Mouse (Mus musculus): ENCODE measurements around the gene Rapgef5. TPM values are rescaled to one million over a fixed set of nuclear protein-coding genes. Genes with fewer than 3 reads are reported as not detected.
A peak's percentile ranks its signal among the peaks of the same experiment; 100 is the strongest.

Gene Rapgef5
- polyA plus RNA-seq, 1 experiment from 2014 or later = 17.9 TPM

DNA sequence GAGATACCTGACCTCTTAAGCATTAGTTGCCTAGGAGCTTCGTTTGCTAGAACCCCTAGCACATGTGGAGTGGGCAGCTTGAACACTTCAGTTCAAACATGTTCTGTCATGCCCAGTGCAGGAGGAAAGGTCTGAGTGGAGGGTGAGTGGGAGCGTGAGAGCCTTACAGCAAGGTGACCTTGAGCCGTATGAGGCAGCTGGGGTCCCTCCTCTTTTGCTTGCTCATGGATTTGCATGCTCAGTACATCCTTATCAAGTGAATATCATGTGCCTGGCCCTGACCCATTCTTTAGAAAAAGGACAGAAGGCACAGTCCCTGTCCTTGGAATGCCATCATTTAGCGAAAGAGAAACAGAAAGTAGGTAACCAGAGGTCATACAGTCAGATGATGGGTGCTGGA, 165.0 kb downstream of the Rapgef5 start:
- no peaks in the 10 kb centered on the region for H3K27me3 ChIP-seq (ENCODE audit: control insufficient read depth, insufficient read depth, low read length)
- WGBS = 77% methylated on average over 4 of the region's 4 CpGs
- H3K36me3 ChIP-seq (ENCODE audit: control insufficient read depth, insufficient read depth, low read length) = no peaks in the 10 kb centered on the region
- H3K4me3 ChIP-seq (ENCODE audit: low read length) = no peak overlapping the region
- H3K4me1 ChIP-seq (ENCODE audit: control insufficient read depth, insufficient read depth, low read length) = peaks cover 18% of the 10 kb centered on the region
- ATAC-seq (ENCODE audit: low FRiP score, low TSS enrichment) = no peak
- no peak overlapping the region for H3K27ac ChIP-seq (ENCODE audit: low read depth, low read length)
- H3K9ac ChIP-seq (ENCODE audit: low read depth, low read length) = no peak overlapping the region
- H3K9me3 ChIP-seq (ENCODE audit: control insufficient read depth, low read length) = no peaks in the 10 kb centered on the region
- H3K4me2 ChIP-seq (replicated peaks; ENCODE audit: low read depth, low read length) = no peak overlapping the region

DNA sequence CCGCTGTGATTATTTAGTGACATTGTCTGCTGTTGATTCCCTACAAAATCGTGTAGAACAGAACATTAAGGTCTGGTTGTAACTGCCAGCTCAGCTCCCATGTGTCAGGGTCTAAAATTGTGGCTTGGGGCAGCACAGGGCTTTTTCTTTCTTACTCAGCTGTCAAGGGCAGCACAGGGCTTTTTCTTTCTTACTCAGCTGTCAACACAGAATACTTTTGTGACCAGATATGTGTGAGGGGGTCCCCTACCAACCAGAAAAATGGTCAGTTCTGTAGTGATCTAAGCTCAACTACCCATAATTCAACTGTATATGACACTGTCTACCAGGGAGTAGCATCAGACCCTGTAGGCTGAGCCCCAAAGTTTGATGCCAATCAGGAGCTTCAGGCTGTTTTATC, 167.1 kb downstream of the Rapgef5 start:
- no peak for ATAC-seq (ENCODE audit: low FRiP score, low TSS enrichment)
- 68% methylated on average over 2 of the region's 2 CpGs for WGBS
- H3K4me3 ChIP-seq (ENCODE audit: low read length) = no peak overlapping the region
- H3K4me2 ChIP-seq (replicated peaks; ENCODE audit: low read depth, low read length) = no peak overlapping the region
- no peak overlapping the region for H3K9ac ChIP-seq (ENCODE audit: low read depth, low read length)
- no peaks in the 10 kb centered on the region for H3K27me3 ChIP-seq (ENCODE audit: control insufficient read depth, insufficient read depth, low read length)
- H3K36me3 ChIP-seq (ENCODE audit: control insufficient read depth, insufficient read depth, low read length) = no peaks in the 10 kb centered on the region
- H3K27ac ChIP-seq (ENCODE audit: low read depth, low read length) = no peak overlapping the region
- no peaks in the 10 kb centered on the region for H3K9me3 ChIP-seq (ENCODE audit: control insufficient read depth, low read length)
- H3K4me1 ChIP-seq (ENCODE audit: control insufficient read depth, insufficient read depth, low read length) = peaks cover 18% of the 10 kb centered on the region

DNA sequence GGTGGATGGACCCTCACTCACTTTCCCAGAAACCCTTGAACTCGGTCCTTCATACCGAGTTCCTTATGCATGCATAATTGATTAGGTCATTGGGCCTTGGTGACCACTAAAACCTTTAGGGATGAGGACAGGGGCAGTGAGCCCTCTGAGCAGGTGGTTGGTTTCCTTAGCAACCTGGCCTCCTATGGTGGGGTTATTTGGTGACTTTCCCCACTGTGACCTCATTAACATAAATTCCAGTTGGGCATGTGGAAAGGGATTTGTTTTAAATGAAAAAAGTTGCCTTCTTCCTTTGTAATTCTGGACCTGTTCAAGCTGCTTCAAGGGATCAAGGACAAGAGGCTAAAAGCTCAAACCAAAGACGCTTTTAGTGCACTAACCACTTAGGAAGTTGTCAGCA, 167.7 kb downstream of the Rapgef5 start:
- no peak for ATAC-seq (ENCODE audit: low FRiP score, low TSS enrichment)
- H3K27ac ChIP-seq (ENCODE audit: low read depth, low read length) = no peak overlapping the region

DNA sequence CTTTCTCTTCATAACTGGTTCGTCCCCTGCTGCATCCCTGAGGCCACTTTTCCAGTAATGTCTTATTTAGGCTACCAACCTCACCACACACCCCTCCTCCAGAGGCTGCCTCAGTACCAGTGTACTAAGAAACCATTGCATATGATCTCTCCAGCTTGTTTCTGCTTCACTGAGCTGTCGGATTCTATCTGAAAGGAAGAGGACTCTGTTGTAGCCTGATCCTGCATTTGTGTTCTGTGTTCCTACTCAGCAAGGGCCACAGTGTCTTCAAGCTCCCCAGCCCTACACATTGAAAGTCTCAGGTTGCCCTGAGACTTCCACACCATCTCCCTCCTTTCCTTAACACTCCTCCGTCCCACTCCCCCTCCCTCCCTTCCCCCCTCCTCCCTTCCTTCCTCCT, 168.5 kb downstream of the Rapgef5 start:
- Histone ChIP-seq H3K4me3 (ENCODE audit: low read length) (no peak overlapping the region), H3K9ac (ENCODE audit: low read depth, low read length) (no peak overlapping the region), H3K27me3 (ENCODE audit: control insufficient read depth, insufficient read depth, low read length) (no peaks in the 10 kb centered on the region), H3K36me3 (ENCODE audit: control insufficient read depth, insufficient read depth, low read length) (no peaks in the 10 kb centered on the region), H3K27ac (ENCODE audit: low read depth, low read length) (no peak overlapping the region), H3K4me2 (replicated peaks; ENCODE audit: low read depth, low read length) (no peak overlapping the region), H3K4me1 (ENCODE audit: control insufficient read depth, insufficient read depth, low read length) (peaks cover 15% of the 10 kb centered on the region), H3K9me3 (ENCODE audit: control insufficient read depth, low read length) (no peaks in the 10 kb centered on the region)
- ATAC-seq (ENCODE audit: low FRiP score, low TSS enrichment) = peak; percentile 65; the same call in 1 of the 2 replicates
- 13% methylated on average over 3 of the region's 3 CpGs for WGBS

More for the DNA sequence above, 167.7 kb downstream of the Rapgef5 start:
- peaks cover 18% of the 10 kb centered on the region for H3K4me1 ChIP-seq (ENCODE audit: control insufficient read depth, insufficient read depth, low read length)
- no peak overlapping the region for H3K4me2 ChIP-seq (replicated peaks; ENCODE audit: low read depth, low read length)
- no peaks in the 10 kb centered on the region for H3K36me3 ChIP-seq (ENCODE audit: control insufficient read depth, insufficient read depth, low read length)
- no peaks in the 10 kb centered on the region for H3K27me3 ChIP-seq (ENCODE audit: control insufficient read depth, insufficient read depth, low read length)
- H3K4me3 ChIP-seq (ENCODE audit: low read length) = no peak overlapping the region
- no peak overlapping the region for H3K9ac ChIP-seq (ENCODE audit: low read depth, low read length)
- H3K9me3 ChIP-seq (ENCODE audit: control insufficient read depth, low read length) = no peaks in the 10 kb centered on the region
- 26% methylated on average over 3 of the region's 3 CpGs for WGBS

DNA sequence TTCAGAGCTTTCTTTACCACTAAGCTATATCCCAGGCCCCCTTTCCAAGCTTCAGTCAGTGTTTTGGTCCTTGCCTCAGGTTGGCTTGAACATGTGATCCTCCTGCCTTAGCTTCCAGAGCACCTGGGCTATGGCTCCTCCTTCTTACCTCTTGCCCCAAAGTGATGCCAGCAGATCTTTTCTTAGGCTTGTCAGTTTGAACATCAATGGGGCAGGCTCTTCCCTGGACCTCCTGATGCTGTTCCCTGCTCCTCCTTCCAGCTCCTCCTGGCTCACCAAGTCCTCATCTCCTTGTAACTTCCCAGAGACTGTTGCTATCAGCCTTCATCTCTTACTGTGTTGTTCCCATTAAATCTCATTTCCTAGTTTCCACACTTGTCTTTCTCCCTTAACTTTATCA, 169.1 kb downstream of the Rapgef5 start:
- Histone ChIP-seq H3K9ac (ENCODE audit: low read depth, low read length) (no peak overlapping the region), H3K4me1 (ENCODE audit: control insufficient read depth, insufficient read depth, low read length) (peaks cover 9% of the 10 kb centered on the region; the same call in 1 of the 2 replicates), H3K27ac (ENCODE audit: low read depth, low read length) (no peak overlapping the region), H3K27me3 (ENCODE audit: control insufficient read depth, insufficient read depth, low read length) (no peaks in the 10 kb centered on the region), H3K36me3 (ENCODE audit: control insufficient read depth, insufficient read depth, low read length) (no peaks in the 10 kb centered on the region), H3K4me3 (ENCODE audit: low read length) (no peak overlapping the region), H3K9me3 (ENCODE audit: control insufficient read depth, low read length) (no peaks in the 10 kb centered on the region), H3K4me2 (replicated peaks; ENCODE audit: low read depth, low read length) (no peak overlapping the region)
- ATAC-seq (ENCODE audit: low FRiP score, low TSS enrichment) = no peak

DNA sequence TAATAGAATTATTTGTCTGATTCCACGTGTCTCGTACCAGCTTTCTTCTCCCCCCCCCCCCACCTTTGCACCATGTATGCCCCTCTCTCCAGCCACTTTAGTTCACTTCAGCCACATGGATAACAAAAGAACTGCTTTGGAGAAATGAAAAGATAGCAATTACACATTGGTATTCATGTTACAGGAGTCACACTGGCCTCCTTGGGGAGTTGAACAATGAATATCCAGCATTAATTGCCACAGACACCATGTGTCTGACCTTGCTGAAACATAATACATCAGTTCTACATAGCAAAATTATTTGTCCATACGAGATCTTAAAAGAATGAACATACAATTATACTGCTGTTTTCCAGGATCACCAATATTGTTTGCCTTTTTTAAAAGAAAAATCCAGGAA, 170.5 kb downstream of the Rapgef5 start:
- H3K9me3 ChIP-seq (ENCODE audit: control insufficient read depth, low read length) = no peaks in the 10 kb centered on the region
- H3K4me2 ChIP-seq (replicated peaks; ENCODE audit: low read depth, low read length) = no peak overlapping the region
- ATAC-seq (ENCODE audit: low FRiP score, low TSS enrichment) = no peak
- H3K9ac ChIP-seq (ENCODE audit: low read depth, low read length) = no peak overlapping the region
- no peak overlapping the region for H3K27ac ChIP-seq (ENCODE audit: low read depth, low read length)
- peaks cover 9% of the 10 kb centered on the region; the same call in 1 of the 2 replicates for H3K4me1 ChIP-seq (ENCODE audit: control insufficient read depth, insufficient read depth, low read length)
- H3K36me3 ChIP-seq (ENCODE audit: control insufficient read depth, insufficient read depth, low read length) = no peaks in the 10 kb centered on the region
- H3K27me3 ChIP-seq (ENCODE audit: control insufficient read depth, insufficient read depth, low read length) = no peaks in the 10 kb centered on the region
- 78% methylated on average over 3 of the region's 3 CpGs for WGBS
- no peak overlapping the region for H3K4me3 ChIP-seq (ENCODE audit: low read length)

DNA sequence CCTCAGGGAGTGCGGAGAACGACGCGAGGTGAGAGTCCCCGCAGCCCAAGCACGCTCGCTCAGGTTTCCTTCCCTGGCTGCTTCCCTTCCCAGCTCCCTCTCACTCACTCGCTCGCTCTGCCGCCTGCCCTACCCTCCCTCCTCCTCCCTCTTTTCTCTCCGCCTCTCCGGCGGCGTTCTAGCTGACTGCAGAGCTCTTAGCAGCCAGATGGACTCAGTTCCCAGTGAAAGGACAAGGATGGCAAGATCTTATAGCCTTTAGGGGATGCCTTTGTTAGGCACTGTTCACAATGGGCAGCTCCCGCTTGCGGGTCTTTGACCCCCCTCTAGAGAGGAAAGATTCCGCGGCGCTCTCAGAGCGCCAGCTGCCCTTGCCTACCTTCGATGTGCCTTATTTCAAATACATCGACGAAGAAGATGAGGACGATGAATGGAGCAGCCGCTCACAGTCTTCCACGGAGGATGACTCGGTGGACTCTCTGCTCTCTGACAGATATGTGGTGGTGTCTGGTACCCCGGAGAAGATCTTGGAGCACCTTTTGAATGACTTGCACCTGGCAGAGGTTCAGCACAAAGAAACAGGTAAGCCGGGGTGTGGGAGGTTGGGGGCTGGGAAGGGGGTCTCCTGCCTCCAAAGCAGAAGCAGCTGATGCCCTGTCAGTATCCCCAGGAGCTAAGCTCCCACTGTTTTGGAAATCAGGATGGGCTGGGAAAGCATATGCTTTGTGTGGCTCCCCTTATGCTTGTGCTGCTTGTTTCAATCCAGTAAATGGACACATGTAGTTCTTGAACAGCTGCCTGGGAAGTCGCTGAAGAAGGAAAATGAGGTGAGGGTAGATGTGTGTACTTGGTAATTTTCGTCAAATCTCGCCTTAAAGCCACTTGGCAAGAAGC, 172.6 kb downstream of the Rapgef5 start:
- peaks cover 9% of the 10 kb centered on the region; the same call in 1 of the 2 replicates for H3K4me1 ChIP-seq (ENCODE audit: control insufficient read depth, insufficient read depth, low read length)
- H3K9ac ChIP-seq (ENCODE audit: low read depth, low read length) = peak overlapping the region; percentile 34
- no peak overlapping the region for H3K27ac ChIP-seq (ENCODE audit: low read depth, low read length)
- peak overlapping the region; percentile 29 for H3K4me3 ChIP-seq (ENCODE audit: low read length)
- 5% methylated on average over 32 of the region's 32 CpGs for WGBS
- no peaks in the 10 kb centered on the region for H3K9me3 ChIP-seq (ENCODE audit: control insufficient read depth, low read length)
- H3K27me3 ChIP-seq (ENCODE audit: control insufficient read depth, insufficient read depth, low read length) = no peaks in the 10 kb centered on the region
- no peaks in the 10 kb centered on the region for H3K36me3 ChIP-seq (ENCODE audit: control insufficient read depth, insufficient read depth, low read length)
- peak overlapping the region; percentile 49 for H3K4me2 ChIP-seq (replicated peaks; ENCODE audit: low read depth, low read length)
- ATAC-seq (ENCODE audit: low FRiP score, low TSS enrichment) = peak; percentile 91

DNA sequence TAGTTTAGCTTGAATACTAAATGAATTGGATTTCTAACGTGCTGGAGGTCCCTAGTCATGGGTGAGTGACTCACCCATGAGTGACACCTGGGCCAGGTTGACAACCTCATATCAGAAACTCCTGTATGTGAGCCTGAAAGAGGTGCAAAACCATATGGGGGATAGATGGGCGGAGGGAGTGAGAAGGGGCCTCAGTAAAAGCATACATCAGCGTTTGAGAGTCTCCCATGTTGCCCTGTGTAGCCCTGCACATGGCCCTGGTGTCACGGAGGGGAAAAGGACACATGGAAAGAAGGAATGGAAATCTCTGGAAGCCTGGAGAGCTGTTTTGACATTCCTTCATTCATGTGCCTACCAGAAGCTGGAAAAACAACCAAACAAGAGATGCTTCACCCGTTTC, 175.1 kb downstream of the Rapgef5 start:
- H3K9ac ChIP-seq (ENCODE audit: low read depth, low read length) = no peak overlapping the region
- no peaks in the 10 kb centered on the region for H3K27me3 ChIP-seq (ENCODE audit: control insufficient read depth, insufficient read depth, low read length)
- H3K4me2 ChIP-seq (replicated peaks; ENCODE audit: low read depth, low read length) = no peak overlapping the region
- H3K4me1 ChIP-seq (ENCODE audit: control insufficient read depth, insufficient read depth, low read length) = no peaks in the 10 kb centered on the region
- H3K9me3 ChIP-seq (ENCODE audit: control insufficient read depth, low read length) = no peaks in the 10 kb centered on the region
- 69% methylated on average over 5 of the region's 5 CpGs for WGBS
- H3K36me3 ChIP-seq (ENCODE audit: control insufficient read depth, insufficient read depth, low read length) = no peaks in the 10 kb centered on the region
- no peak for ATAC-seq (ENCODE audit: low FRiP score, low TSS enrichment)
- no peak overlapping the region for H3K4me3 ChIP-seq (ENCODE audit: low read length)
- H3K27ac ChIP-seq (ENCODE audit: low read depth, low read length) = no peak overlapping the region

DNA sequence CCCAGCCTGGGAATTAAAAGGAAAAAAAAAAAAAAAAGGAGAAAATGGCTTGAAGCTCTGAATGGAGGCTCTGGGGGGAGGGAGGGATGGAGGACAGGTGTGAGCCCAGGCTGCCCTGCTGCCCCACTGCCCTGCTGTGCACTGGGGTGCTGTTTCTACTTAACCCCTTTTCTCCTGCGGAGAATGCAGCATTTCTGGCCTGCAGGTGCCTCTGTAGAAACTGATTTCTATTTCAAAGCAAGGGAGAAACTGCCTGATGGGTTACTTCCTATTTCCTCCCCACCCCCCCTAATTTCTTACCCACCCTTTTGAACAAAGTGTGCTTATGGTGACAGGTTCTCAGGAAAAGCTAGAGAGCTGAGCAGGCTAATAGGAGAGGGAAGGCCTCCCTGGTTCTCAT, 176.5 kb downstream of the Rapgef5 start:
- no peak for ATAC-seq (ENCODE audit: low FRiP score, low TSS enrichment)
- Histone ChIP-seq H3K27ac (ENCODE audit: low read depth, low read length) (no peak overlapping the region), H3K4me3 (ENCODE audit: low read length) (no peak overlapping the region), H3K27me3 (ENCODE audit: control insufficient read depth, insufficient read depth, low read length) (no peaks in the 10 kb centered on the region), H3K9me3 (ENCODE audit: control insufficient read depth, low read length) (no peaks in the 10 kb centered on the region), H3K36me3 (ENCODE audit: control insufficient read depth, insufficient read depth, low read length) (no peaks in the 10 kb centered on the region), H3K9ac (ENCODE audit: low read depth, low read length) (no peak overlapping the region), H3K4me2 (replicated peaks; ENCODE audit: low read depth, low read length) (no peak overlapping the region), H3K4me1 (ENCODE audit: control insufficient read depth, insufficient read depth, low read length) (no peaks in the 10 kb centered on the region)
- WGBS = 58% methylated on average over 1 of the region's 1 CpGs

All from kidney, embryonic 14.5 days (tissue).